Mouse (Mus musculus) T-helper 17 cell (primary cell): ENCODE measurements at regions not wholly inside any gene's neighbourhood (a gene's known extent, or its start where the extent isn't known, plus 50 kb on each side); places are given as distances from the start of the nearest gene placed in this dataset.

Source experiments
- in situ Hi-C, 2 experiments: fragments of 300-600 bp; cut with MboI, MseI; formaldehyde crosslinking; loops; 1 replicate in 1 of 2; 2 replicates in 1 of 2; pipeline ENCODE4 v1.15.1; 2025; ENCODE audit warnings: high pct_unique_total_duplicates in 2 of 2

GRCm38 (mm10) chr4:114712921-114713527, 108.5 kb upstream of the Gm12830 start:
- in situ Hi-C loops, result loop anchor here in 1 of 2 experiments (10.0 kb wide), 1 partner anchor 142 kb away; no protein-coding TSS in a partner anchor

GRCm38 (mm10) chr4:114716703-114717102, 104.8 kb upstream of the Gm12830 start:
- in situ Hi-C loops, result loop anchor here in 1 of 2 experiments (10.0 kb wide), 1 partner anchor 138 kb away; no protein-coding TSS in a partner anchor

DNA sequence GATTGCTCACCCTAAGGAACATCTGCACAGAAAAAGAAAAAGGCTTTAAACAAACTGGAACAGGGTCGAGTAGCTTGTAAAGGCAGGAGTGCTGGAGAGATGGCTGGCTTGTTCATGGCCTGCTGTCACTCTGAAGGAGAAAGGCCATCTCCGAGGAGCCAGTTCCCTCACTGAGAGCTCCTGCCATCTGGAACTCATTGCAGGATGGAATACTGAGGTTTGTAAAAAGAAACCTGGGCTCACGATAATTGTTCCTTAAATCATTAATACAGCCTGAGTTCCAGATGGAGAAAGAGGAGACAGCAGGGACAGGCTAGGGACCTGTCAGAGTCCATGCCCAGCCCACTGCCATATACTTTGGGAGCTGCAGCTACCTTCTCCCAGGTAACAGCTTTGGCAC, 100.8 kb upstream of the Gm12830 start:
- in situ Hi-C loops, result no loop called here

GRCm38 (mm10) chr4:114721386-114721785, 100.1 kb upstream of the Gm12830 start:
- in situ Hi-C loops, result no loop called here

DNA sequence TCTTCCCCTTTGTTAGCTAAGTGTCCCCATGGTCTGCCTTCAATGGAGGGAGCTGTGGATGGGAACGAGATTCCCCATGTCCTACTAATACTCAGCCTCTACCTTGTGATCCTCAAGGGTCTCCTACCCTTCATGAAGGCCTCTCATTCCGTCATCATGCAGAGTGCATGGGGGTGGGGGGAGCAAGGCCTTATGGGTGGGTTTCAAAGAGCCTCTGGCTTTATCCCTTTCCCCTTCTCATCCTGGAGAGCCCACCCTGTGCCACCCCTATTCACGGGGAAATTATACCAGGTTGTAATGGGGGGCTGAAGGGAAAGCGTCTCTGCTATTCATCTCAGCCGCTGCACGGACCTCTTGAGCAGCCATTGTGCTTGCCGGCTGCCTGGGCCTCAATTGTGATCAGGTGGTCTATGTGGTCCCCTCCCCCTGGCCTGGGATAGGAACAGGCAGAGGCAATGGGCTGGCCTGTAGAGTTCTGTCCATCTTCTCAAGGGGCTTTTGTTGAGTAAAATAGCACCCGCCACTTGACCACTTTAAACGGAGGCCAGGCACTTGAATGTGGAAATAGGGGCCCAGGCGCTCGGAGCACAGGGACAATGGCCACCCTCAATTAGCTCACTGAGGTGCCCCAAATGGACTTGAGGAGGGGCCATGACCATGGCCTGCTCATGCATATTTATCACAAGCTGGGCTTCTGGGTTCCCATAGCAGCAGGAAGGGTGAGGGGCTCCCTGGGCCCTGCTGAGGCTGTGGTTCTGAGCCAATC, 93.1 kb upstream of the Gm12830 start:
- in situ Hi-C loops, result no loop called here

DNA sequence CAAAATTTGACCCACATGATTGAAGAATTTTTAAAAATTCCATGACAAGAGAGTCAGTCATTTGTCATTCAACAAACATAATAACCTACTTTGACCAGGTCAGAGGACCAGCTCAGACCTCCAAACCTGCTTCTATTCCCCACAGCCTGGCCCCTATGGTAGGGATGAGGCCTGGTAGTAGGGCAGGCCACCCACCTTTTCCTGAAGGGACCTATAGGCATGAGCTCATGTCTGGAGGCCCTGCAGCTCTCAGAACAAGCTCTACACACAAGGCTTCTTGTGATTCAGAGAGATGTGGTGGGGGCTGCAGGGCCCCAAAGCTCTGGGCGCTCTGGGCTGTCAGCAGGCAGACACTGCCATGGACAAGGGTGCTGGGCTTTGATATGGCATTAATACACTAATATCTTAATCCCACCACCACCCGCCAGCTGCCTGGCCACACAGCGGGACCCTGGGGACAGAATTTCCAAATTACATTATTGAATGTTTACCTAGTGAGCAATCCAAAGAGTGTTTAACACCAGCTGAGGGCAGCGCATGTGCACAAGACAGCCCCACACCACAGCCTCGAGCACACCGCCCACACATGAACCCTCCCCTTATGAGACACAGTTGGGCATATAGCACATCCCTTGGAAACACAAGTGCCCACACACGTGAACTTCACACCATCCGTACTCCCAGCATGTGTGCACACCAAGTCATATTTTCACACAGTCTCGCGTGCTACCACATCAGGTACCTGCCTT, 88.1 kb upstream of the Gm12830 start:
- in situ Hi-C loops, result no loop called here

DNA sequence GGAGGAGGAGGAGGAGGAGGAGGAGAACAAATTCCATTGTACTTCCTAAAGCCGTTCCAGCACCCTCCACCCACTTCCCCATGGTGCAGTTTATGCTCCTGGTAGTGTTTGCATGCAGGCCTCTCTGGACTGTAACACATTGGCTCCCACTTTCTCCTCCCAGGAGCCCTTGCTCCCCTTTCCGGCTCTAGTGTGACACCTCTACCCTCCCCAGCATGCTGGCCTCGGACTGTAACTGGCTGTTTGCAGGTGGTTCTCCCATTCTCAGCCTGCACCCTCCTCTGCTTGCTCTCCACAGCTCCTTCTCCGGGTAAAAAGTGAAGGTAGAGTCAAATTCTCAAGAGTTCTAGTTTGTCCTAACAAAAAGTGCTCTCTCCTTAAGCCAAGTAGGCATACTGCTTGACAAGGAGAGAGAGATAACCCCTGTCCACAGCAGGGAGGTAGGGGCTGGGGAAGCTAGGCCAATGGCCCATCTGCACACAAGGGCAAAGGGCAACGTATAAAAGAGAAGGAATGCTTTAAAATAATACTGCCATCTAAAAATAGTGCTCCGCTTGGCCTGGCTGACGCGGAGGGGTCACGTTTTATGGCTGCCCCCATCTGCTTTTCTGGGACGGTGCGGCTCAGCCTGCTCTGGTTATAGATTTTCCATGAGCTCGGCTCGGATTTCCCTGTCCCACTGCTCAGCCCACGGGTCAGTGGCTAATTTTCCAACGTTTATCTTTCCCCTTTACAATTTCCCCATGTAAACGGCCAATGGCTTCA, 82.4 kb upstream of the Gm12830 start:
- in situ Hi-C loops, result no loop called here

DNA sequence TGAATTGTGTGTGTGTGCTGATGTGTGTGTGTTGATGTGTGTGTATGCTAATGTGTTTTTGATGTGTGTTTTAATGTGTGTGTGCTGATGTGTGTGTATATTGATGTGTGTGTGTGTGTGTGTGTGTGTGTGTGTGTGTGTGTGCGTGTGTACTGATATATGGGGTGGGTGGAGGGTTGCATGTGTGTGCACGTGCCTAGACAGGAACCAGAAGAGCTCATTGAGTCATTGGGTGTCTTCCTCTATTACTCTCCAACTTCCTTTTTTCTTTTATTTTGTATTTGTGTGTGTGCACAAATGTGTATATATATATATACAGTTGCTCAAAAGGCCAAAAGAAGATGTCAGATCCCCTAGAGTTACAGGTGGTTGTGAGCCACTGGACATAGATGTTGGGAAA, 73.4 kb upstream of the Gm12830 start:
- in situ Hi-C loops, result no loop called here

DNA sequence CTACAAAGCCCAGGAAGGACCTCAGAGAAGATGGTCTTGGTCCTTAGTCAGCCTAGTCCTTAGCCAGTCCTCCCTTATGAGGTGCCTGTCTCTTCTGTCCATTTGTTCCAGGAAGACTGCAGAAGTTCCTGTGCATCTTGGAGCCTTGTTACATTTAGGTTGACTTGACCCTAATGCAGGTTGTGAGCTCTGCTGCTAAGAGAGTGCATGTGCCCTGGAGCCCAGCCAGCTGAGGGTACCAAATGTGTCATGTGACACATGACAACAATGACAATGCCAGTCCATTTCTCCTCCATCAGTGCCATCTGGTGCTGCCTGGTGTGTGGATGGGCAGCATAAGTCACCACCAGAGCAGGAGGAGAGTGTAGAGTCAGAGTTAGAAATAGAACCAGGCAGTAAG, 61.7 kb upstream of the Gm12830 start:
- in situ Hi-C loops, result no loop called here

GRCm38 (mm10) chr4:114766643-114767393, 54.7 kb upstream of the Gm12830 start:
- in situ Hi-C loops, result no loop called here
